15 mouse cellular contexts compared by ENCODE assay signal in the genomic region with DNA sequence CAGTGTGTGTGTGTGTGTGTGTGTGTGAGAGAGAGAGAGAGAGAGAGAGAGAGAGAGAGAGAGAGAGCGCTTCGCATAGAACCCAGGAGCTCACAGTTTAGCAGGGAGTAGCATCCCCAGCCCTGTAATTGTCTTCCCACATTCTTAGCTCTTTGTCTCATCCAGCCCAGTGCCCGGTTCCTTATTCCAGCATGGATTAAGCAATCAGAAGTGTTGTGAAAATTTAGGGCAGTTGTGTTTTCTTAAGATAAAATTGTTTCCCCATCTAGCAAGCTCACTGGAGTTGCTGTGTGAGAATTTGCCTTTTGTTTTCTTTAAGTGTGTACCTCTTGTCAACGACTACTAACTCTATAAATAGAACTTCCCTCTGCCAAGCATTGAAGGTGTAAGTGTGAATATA. TPM values are rescaled to one million over a fixed set of nuclear protein-coding genes. Genes with fewer than 3 reads are reported as not detected.
DNase-seq lines count a peak whose midpoint lies in the region; ATAC-seq and TF ChIP-seq lines count a peak whose summit lies in the region.
"Had no signal": no experiment of that assay in that cellular context is flagged by ENCODE, and none has a peak within 500 bp of the region (broad histone marks: within the 10 kb centered on the region; RNA-seq: fewer than 3 reads in every experiment).

No protein-coding gene starts in this region.

- peak overlapping the region; percentile 64 for H3K9ac ChIP-seq in heart, embryonic 11.5 days (ENCODE audit: low read depth, low read length)
- 0 out of 2 replicates have a peak overlapping the region, but pooled peaks have one; percentile 75 for H3K9ac ChIP-seq in limb, embryonic 14.5 days (ENCODE audit: low read depth, low read length, severe bottlenecking)

- H3K4me2 ChIP-seq in heart, embryonic 11.5 days, result peak overlapping the region; percentile 80
- H3K4me2 ChIP-seq in limb, embryonic 14.5 days (replicated peaks; ENCODE audit: low read depth, low read length, severe bottlenecking), result no peak overlapping the region

- no peak for ATAC-seq in heart, embryonic 11.5 days (replicated peaks; ENCODE audit: insufficient number of reproducible peaks, low FRiP score, low TSS enrichment)
- ATAC-seq in limb, embryonic 14.5 days (ENCODE audit: low FRiP score, low read depth), result no peak

- no peak for TF ChIP-seq POLR2A in limb, embryonic 14.5 days (IDR thresholded peaks at IDR 0.05; ENCODE audit: borderline replicate concordance, extremely low read depth, insufficient read depth, insufficient read length)

- no peak for TF ChIP-seq CTCF in layer of hippocampus, adult 2 months (conservative IDR thresholded peaks at IDR 0.05)

- 19% methylated on average over 4 of the region's 4 CpGs for WGBS in heart, embryonic 11.5 days (ENCODE audit: insufficient replicate concordance)
- 57% methylated on average over 4 of the region's 4 CpGs for WGBS in limb, embryonic 14.5 days

- DNase-seq in heart, postnatal 4 days, result no peak
- no peak for DNase-seq in layer of hippocampus, adult 2 months (ENCODE audit: low spot score in 2 of 2)
- no peak for DNase-seq in layer of hippocampus, adult 9-10 months (ENCODE audit: low spot score)
- no peak for DNase-seq in limb, embryonic 14.5 days (ENCODE audit: low spot score)
- no peak for DNase-seq in layer of hippocampus, postnatal 14 days (ENCODE audit: low spot score in 2 of 2)
- no peak for DNase-seq in urinary bladder, postnatal 36 days (ENCODE audit: low spot score in 2 of 2)
- DNase-seq: cerebellum, postnatal 36 days; kidney, adult 8-10 months had no signal

- peaks cover 24% of the 10 kb centered on the region for H3K4me1 ChIP-seq in heart, embryonic 11.5 days (ENCODE audit: control insufficient read depth, insufficient read depth, low read length)
- peaks cover 3% of the 10 kb centered on the region; the same call in 1 of the 2 replicates for H3K4me1 ChIP-seq in brown adipose tissue, adult 24 weeks (ENCODE audit: control insufficient read depth, insufficient read depth, insufficient read length, low read length)
- peaks cover 8% of the 10 kb centered on the region; the same call in 1 of the 2 replicates for H3K4me1 ChIP-seq in limb, embryonic 14.5 days (ENCODE audit: control insufficient read depth, insufficient read depth, low read length)

- peak overlapping the region; percentile 85 for H3K27ac ChIP-seq in heart, embryonic 11.5 days (ENCODE audit: low read depth, low read length)
- H3K27ac ChIP-seq in layer of hippocampus, adult 2 months, result peak overlapping the region; percentile 93
- peak overlapping the region; percentile 80 for H3K27ac ChIP-seq in brown adipose tissue, adult 24 weeks (replicated peaks; ENCODE audit: low read depth, low read length)
- H3K27ac ChIP-seq in limb, embryonic 14.5 days (replicated peaks; ENCODE audit: low read depth, low read length), result 0 out of 2 replicates have a peak overlapping the region, but pooled peaks have one; percentile 56
- H3K27ac ChIP-seq: neural tube, embryonic 12.5 days had no signal

- H3K27me3 ChIP-seq in heart, embryonic 11.5 days (ENCODE audit: control insufficient read depth, insufficient read depth, low read length), result peaks cover 7% of the 10 kb centered on the region; the same call in 1 of the 2 replicates
- H3K27me3 ChIP-seq in limb, embryonic 14.5 days (ENCODE audit: control insufficient read depth, insufficient read depth, low read length), result no peaks in the 10 kb centered on the region

- H3K36me3 ChIP-seq in heart, embryonic 11.5 days (ENCODE audit: control insufficient read depth, insufficient read depth, low read length), result no peaks in the 10 kb centered on the region
- H3K36me3 ChIP-seq in limb, embryonic 14.5 days (ENCODE audit: control insufficient read depth, insufficient read depth, low read length), result peaks cover 11% of the 10 kb centered on the region

- H3K4me3 ChIP-seq in heart, embryonic 11.5 days (ENCODE audit: low read depth, low read length), result no peak overlapping the region
- H3K4me3 ChIP-seq in layer of hippocampus, adult 2 months, result no peak overlapping the region
- H3K4me3 ChIP-seq in brown adipose tissue, adult 24 weeks (ENCODE audit: insufficient read depth, low read depth, low read length), result no peak overlapping the region
- H3K4me3 ChIP-seq in limb, embryonic 14.5 days (replicated peaks; ENCODE audit: low read length), result no peak overlapping the region; the same call in 1 of the 2 replicates

- no peaks in the 10 kb centered on the region for H3K9me3 ChIP-seq in heart, embryonic 11.5 days (replicated peaks; ENCODE audit: control insufficient read depth, low read length)
- H3K9me3 ChIP-seq in limb, embryonic 14.5 days (ENCODE audit: control insufficient read depth, low read length), result no peaks in the 10 kb centered on the region
- H3K9me3 ChIP-seq: neural tube, embryonic 12.5 days had no signal

RNA-seq across cellular contexts. Expression of a gene that starts 0.9 kb away (rescaled TPM):
- polyA plus RNA-seq in heart, embryonic 11.5 days (2014; fragmentation: Nextera tagmentation; extraction: Ambion mirVana), result 651 and 686 TPM in 2 replicates
- 1,000 to 10,000 TPM; 1,364 to 1,397 TPM for total RNA-seq in heart, postnatal 4 days (2021)
- total RNA-seq in layer of hippocampus, adult 2 months (2021), result 100 to 1,000 TPM; 540 to 581 TPM
- polyA plus RNA-seq in brown adipose tissue, adult 24 weeks (2012; ENCODE audit: insufficient read depth, insufficient read length, missing spikeins), result 1,125 and 1,392 TPM in 2 replicates
- 178 TPM in 2 replicates for polyA plus RNA-seq in limb, embryonic 14.5 days (2012; rRNA removed)
- 229 and 266 TPM in 2 replicates for polyA plus RNA-seq in limb, embryonic 14.5 days (2014; fragmentation: Nextera tagmentation; extraction: Ambion mirVana)
- total RNA-seq in layer of hippocampus, postnatal 14 days (2021), result 100 to 1,000 TPM; 450 to 461 TPM

RNA-seq across cellular contexts. Expression of a gene that starts 35.8 kb away (rescaled TPM):
- 0.36 TPM in 1 of 2 replicates, not detected in the other for polyA plus RNA-seq in heart, embryonic 11.5 days (2014; fragmentation: Nextera tagmentation; extraction: Ambion mirVana)
- not detected for total RNA-seq in heart, postnatal 4 days (2021)
- total RNA-seq in layer of hippocampus, adult 2 months (2021), result under 1 TPM; 0.12 to 0.13 TPM
- polyA plus RNA-seq in brown adipose tissue, adult 24 weeks (2012; ENCODE audit: insufficient read depth, insufficient read length, missing spikeins), result 111 and 151 TPM in 2 replicates
- 0.03 TPM in 1 of 2 replicates, not detected in the other for polyA plus RNA-seq in limb, embryonic 14.5 days (2012; rRNA removed)
- polyA plus RNA-seq in limb, embryonic 14.5 days (2014; fragmentation: Nextera tagmentation; extraction: Ambion mirVana), result not detected in 2 replicates
- under 1 TPM in 1 of 2 experiments, not detected in 1; 0.23 TPM for total RNA-seq in layer of hippocampus, postnatal 14 days (2021)
- total RNA-seq: left cerebral cortex, adult 8-10 months had no signal
- polyA plus RNA-seq: brain, embryonic 14.5 days; lung, embryonic 16.5 days; small intestine, adult 2 months had no signal
